Mouse (Mus musculus) gastrocnemius, postnatal 36 days (tissue): ENCODE data around the gene Pcx. TPM values are rescaled to one million over a fixed set of nuclear protein-coding genes. Genes with fewer than 3 reads are reported as not detected.

Source experiments
- DNase-seq, 2 experiments: peaks; one replicate each; pipeline ENCODE4 v3.0.0; 2022
- intact Hi-C: fragments of 180-260 bp; cut with DNase I; formaldehyde crosslinking; loops from one replicate; pipeline ENCODE4 v1.15.1; 2025
- microRNA-seq, 2 experiments: library from miRNA; unstranded; fragments of <30 nt; microRNA quantifications; one replicate each; pipeline ENCODE4 v1.2.0; 2021
- total RNA-seq, 2 experiments: library from RNA; stranded (reverse); gene quantifications; 2 replicates each; pipeline ENCODE4 v1.2.3; 2021

Gene Pcx
- total RNA-seq, 2 experiments from 2014 or later: 62.5 to 63.4 TPM

GRCm38 (mm10) chr19:4670776-4671175 is 160.5 kb downstream of the Pcx start:
- intact Hi-C loops: no loop called here
- no peak for DNase-seq

Small RNAs within 50 kb of the gene (microRNA-seq; reads per million reads assigned to microRNA genes)
- 0 reads per million in 2 experiments for gene Mir6986

Other genes starting within 250 kb of the Pcx start
- gene Ssh3, start 241.3 kb upstream of the Pcx start, total RNA-seq: 1 to 10 TPM; 2.4 to 3.0 TPM
- gene Ankrd13d, start 227.3 kb upstream of the Pcx start, total RNA-seq: under 1 TPM; 0.23 to 0.27 TPM
- gene Grk2, start 204.2 kb upstream of the Pcx start, total RNA-seq: 10 to 100 TPM; 41.5 to 52.0 TPM
- gene Kdm2a, start 112.2 kb upstream of the Pcx start, total RNA-seq: 10 to 100 TPM; 26.5 to 32.2 TPM
- gene Rhod, start 71.0 kb upstream of the Pcx start, total RNA-seq: under 1 TPM; 0.39 to 0.69 TPM
- 1 to 10 TPM; 8.5 to 8.6 TPM for gene Syt12, start 33.0 kb upstream of the Pcx start, total RNA-seq
- gene 2010003K11Rik, start 11.9 kb upstream of the Pcx start, total RNA-seq: not detected
- gene Lrfn4, start 105.2 kb downstream of the Pcx start, total RNA-seq: 1 to 10 TPM; 1.1 to 1.8 TPM
- 1 to 10 TPM; 4.6 to 5.7 TPM for gene Rce1, start 115.2 kb downstream of the Pcx start, total RNA-seq
- under 1 TPM in 1 of 2 experiments, not detected in 1; 0.47 TPM for gene Gm960, start 188.2 kb downstream of the Pcx start, total RNA-seq
- under 1 TPM in 1 of 2 experiments, not detected in 1; 0.05 TPM for gene Sptbn2, start 200.7 kb downstream of the Pcx start, total RNA-seq
- 1 to 10 TPM; 1.6 to 1.8 TPM for gene Rbm4b, start 246.0 kb downstream of the Pcx start, total RNA-seq